Mouse (Mus musculus): ENCODE results near the gene Rhou.

Rhou gene

DNA sequence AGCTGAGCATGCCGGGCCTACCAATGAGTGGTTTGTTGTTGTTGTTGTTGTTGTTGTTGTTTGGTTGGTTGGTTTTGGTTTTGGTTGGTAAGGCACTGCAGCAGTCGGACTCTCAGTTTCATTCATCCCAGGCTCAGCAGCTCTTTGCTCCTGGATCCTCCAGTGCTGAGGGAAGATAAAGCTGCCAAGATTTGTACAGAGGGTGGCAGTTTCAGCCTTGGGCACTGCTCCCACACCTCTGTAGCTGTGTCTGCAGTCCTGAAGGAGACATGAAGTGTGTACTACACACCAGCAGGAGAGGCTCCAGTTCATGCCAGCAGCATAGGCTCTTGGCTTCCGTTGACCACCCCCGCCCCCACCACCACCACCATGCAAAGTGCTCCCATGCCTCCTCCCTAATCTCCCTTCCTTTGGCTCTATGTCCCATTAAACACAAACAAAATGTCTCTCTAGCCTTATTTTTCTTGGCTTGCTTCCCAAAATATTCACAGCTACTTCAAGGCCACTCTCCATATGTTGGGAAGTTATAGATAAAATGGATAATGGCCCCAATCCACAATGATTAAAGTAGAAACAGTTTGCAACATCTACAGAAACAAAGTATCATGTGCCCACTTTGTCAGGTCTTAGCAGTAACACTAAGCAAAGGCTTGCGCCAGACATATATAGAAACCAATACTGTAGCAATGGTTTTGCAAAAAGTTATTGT, 2.2 kb upstream of the Rhou start:
- ATAC-seq (ENCODE audit: low TSS enrichment) = no peak

DNA sequence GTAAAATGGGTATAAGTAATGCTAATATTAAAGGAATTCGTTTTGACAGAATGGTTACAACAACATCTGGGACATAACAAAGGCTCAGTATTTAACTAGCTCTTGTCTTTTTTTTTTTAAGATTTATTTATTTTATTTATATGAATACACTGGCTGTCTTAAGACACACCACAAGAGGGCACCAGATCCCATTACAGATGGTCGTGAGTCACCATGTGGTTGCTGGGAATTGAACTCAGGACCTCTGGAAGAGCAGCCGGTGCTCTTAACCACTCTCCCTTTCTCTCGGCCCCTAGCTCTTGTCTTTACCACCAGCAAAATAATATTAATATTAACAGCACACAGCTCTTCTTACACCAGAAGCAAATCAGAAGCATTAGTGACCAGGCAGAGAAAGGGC, 1.1 kb upstream of the Rhou start:
- ATAC-seq (ENCODE audit: low TSS enrichment) = no peak

DNA sequence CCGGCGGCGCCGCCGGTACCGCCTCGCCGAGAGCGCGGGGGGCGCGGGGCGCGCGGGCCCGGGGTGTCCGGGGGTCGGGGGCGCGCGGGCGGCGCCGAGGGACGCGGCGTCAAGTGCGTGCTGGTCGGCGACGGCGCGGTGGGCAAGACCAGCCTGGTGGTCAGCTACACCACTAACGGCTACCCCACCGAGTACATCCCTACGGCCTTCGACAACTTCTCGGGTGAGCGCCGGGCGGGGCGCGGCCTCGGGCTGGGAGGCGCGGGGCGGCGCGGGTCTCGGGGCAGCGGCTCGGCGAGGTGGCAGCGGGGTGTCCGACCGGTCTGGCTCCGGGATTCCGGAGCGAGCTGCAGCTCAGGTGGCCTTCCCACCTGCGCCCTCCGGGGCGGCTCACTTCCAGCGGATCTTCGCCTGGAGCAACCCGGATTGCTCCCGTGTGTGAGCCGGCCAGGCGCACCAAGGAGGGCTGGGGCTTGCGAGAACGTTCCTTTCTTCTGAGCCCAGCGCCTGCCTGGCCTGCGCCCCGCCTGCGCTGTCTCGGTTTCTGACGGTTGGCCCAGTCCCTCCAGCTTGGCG, 353 bp downstream of the Rhou start:
- ATAC-seq (ENCODE audit: low TSS enrichment) = peak; percentile 54

DNA sequence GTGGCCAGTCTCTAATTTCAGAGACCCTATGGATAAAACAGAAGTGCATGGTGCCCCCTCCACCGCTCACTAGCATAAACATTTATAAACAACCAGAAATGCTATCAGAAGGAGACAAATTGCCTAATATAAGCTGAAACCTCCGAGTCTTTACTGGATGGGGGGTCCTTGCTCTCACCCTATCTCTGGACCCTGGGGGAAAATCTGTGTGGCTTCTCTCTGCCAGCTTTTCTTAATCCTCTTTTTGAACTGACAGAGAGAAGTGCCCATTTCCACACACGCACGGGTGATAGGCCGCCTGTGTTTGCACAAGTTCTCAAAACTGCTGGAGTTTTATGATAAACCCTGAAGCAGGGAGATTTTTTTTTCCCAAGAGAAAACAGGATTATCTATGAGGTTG, 1.0 kb downstream of the Rhou start:
- ATAC-seq (ENCODE audit: low TSS enrichment) = no peak

DNA sequence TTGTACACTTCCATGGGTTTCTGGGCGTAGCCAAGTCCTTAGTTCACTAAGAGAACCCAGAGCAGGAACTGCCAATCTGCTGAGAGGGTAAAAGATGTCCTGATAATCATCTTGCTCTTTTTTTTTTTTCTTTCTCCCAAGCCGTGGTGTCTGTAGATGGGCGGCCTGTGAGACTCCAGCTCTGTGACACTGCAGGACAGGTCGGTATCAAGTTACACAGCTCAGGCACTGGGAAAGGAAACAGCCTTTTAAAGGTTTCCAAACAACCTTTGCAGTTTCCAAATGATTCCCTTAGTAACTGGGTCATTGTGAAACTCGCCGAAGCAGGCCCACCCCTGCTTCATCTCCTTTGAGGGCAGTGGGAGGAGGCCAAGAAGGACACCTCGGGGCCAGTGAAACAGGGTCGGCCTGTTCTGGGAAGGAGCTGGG, 1.6 kb downstream of the Rhou start:
- peak; percentile 22; the same call in 1 of the 2 replicates for ATAC-seq (ENCODE audit: low TSS enrichment)

DNA sequence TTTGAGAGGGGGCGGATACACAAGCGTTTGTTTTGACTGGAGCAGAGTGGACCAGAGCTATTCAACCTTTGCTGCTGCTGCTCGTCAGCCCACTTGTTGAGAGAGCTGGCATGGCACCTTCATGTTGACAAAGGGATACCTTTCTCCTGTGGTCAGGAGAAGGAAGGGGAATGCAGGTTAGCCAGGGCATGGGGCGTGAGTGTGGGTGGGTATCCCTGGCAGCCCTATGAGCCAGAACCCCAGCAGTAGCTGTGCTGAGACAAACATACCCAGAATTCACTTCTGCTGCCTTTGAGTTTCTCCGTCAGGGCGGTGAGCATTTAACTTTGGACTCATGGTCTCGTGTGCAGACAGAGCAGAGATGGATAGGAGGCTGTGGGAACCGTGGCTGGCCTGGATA, 4.1 kb downstream of the Rhou start:
- no peak for ATAC-seq (ENCODE audit: low TSS enrichment)

DNA sequence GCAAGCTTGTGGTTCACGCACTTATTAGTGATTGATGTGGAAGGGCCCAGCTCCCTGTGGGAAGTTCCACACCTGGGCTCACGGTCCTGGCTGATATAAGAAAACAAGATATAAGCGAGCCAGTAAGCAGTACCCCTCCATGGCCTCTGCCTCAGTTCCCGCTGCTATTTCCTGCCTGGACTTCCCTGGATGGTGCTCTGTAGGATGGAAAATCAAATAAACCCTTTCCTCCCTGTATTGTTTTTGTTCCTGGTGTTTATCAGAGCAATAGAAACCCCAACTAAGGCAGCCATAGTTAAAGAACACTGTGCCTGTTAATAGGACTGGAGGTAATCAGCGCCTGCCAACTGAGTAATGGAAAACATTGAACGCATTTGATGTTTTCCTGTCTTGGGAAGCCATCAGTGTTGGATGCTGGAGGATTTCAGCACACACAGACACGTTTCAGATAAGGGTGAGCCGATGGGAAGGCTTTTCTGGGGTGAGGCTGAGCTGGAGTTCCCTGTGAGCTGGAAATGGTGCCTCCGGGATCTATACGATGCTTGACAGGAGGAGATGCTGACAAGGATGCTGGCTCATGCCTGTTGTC, 5.8 kb downstream of the Rhou start:
- ATAC-seq (ENCODE audit: low TSS enrichment) = no peak

DNA sequence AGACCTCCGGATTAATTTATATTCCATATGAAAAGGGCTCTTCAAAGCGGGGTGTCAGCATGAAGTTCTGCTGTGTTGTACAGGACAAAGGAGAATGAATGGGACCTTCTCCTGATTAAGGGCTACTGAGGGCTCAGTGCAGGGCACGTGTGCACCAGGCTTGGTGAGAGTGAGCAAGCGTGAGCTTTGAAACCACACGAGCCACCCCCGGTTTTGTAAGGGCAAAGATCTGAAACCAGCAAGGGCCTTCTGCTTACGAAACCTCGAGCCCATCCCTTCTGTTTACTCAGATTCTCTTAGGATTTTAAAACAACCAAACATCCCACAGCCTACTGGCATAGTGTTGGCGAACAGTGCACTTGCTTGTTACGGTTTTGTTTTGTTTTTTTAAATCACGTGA, 7.8 kb downstream of the Rhou start:
- ATAC-seq (ENCODE audit: low TSS enrichment) = no peak

DNA sequence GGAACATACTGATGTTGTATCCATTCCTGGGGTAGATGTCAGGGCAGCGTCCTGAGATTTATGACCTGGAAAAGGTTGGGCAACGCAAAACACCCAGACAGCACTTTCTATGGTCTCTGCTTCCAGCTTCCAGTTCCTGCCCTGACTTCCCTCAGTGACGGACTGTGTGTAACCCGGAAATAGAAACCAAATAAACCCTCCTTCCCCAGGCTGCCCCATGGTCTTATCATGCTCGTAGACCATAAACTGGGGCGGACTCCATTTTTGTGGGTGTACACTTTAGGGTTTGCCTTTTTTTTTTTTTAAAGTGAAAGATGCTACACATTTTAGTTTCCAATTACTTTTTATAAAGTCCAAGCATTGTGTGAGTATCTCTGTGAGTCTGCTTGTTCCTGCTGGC, 11.9 kb downstream of the Rhou start:
- no peak for ATAC-seq (ENCODE audit: low TSS enrichment)

DNA sequence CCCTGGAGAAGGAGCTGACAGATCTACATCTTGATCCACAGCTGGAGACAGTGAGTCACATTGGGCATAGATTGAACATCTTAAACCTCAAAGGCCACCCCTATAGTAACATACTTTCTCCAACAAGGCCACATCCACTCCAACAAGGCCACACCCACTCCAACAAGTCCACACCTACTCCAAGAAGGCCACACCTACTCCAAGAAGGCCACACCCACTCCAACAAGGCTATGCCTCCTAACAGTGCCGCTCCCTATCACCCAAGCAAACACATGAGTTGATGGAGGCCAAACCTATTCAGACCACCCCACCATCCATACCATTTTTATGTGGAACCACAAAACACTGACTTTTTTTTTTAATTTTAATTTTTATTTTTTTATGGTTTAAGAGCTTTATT, 13.1 kb downstream of the Rhou start:
- ATAC-seq (ENCODE audit: low TSS enrichment) = no peak

DNA sequence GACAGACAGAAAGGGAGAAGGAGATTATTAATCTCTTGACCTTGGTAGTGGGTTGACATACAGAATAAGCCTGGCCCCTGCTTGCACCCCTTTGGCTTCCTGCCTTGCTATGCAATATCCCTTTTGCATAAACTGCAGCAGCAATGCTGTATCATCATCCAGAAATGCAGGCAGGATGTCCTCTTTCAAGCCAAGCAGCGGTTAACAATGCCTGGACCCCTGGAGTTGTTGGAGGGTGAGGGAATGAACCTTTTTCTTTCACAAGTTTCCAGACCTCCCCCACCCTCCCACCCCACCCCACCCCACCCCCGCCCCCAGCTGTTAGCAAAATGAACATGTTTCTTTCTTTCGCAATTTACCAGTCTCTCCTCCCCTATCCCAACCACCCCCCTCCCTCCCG, 15.0 kb downstream of the Rhou start:
- ATAC-seq (ENCODE audit: low TSS enrichment) = no peak

DNA sequence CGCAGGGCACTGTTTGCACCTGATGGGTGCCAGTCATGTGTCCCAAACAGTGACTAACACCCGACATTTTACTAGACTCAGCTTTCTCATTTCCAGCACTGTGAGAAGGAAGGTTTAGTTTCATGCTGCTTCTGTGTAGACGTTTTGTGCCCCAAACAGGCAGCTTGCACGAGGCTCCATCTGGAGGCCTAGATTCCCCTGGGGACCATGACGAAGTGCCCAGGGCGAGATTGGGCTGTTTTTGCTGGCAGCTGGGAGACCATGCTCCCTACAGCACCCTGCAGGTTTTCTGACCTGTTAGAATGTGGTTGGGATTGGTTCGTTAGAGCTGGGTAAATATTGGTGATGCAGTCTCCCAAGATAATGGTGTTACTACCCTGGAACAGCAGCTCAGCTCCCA, 17.0 kb downstream of the Rhou start:
- ATAC-seq (ENCODE audit: low TSS enrichment) = no peak; the same call in 1 of the 2 replicates

DNA sequence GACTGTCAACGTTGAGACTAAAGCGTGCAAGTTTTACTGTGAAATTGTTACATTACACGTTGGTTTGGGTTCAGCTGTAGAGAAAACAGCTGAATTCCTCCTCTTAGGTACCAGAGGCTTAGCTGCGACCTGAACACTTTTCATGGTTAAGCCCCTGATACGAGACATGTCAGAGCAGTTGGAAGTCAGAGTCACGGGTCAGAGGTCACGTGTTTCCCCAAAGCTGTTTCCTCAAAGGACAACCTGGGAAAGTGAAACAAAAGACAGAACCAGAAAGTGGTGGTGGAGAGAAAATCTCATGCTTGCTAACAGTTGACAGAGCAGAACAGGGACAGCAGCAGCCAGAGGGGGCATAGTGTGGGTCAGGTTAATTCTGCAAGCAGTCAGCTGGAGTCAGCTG, 17.7 kb downstream of the Rhou start:
- ATAC-seq (ENCODE audit: low TSS enrichment) = no peak

DNA sequence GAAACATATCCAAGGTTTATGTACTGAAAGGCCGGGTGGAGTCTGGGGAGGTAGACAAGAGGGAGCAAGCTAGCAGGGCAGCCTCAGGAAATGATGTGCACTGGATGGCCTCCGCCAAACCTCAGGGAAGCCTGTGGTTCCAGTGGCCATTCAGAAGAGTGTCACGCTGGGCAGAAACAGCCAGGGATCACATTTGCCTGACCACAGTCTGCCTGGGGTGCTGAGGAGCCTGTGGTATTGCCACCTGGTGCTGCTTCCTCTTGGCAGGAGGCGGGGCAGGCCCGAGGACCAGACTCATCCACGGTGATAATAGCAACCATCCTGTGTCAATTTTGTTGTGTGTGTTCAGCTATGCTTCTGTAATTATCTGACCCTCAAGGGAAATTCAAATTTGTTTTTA, 18.9 kb downstream of the Rhou start:
- ATAC-seq (ENCODE audit: low TSS enrichment) = no peak

DNA sequence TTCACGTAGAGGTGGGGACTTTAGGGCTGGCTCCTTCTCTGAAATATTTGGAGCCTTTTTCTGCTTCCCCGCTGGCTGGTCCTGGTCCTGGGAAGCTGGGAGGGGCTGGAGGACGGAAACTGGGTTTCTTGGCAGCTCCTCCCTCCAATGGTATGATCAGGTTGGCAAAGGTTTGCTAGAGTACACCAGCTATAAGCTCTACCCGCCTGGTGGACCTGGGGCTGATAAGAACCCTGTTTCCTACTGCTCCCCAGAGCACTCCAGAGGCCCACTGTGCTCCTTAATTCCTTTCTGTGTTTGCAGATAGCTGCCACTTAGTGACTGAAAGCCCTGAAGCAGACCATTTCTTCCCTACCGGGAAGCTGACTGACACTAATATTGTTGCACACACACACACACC, 21.9 kb downstream of the Rhou start:
- no peak for ATAC-seq (ENCODE audit: low TSS enrichment)

DNA sequence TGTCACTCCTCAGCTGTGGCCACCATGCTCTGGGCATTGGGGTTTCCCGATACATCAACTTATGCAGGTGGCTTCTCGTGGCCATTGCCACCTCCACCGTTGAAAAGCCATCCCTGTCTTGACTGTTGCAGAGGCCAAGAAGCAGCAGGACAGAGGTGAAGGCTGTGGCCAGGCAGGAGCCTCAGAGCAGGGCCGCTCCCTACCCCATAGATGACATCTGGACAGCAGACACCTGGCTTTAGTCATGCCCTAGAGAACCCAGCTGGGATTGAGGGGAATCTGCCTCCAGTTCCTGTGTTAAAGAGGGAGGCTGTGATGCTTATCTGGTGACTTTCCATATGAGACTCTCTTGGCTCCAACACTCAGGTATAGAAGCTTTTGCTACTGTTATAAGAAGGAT, 24.7 kb downstream of the Rhou start:
- ATAC-seq (ENCODE audit: low TSS enrichment) = no peak

DNA sequence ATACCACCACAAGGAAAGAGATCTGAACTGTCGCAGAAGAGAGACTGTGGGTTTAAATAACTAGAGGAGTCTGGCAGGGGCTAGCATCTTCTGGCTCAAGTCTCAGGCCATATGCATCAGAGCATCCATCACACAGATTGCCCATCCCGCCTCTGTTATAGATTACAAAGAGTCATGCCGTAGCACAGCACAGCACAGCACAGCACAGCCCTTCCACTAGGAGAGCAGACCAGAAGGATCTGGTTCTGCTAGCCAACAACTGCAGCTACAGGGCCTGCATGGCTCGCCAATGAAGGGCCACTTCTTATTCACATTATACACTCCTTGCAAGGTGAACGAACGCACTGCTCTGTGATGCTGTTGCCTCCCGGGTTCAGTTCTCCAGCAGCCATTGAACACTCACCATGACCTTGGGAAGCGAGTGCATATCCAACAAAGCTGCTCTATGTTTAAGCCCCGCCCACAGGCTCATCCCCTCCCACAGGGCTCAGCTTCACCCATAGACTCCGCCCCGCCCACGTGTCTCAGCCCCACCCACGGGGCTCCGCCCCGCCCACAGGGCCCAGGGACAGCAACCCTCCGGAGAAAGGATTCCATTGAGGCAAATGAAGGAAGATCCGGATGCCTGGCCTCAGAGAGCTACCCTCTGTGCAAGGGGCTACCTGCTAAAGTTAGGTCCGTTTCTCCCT, 28.5 kb downstream of the Rhou start:
- no peak for ATAC-seq (ENCODE audit: low TSS enrichment)

DNA sequence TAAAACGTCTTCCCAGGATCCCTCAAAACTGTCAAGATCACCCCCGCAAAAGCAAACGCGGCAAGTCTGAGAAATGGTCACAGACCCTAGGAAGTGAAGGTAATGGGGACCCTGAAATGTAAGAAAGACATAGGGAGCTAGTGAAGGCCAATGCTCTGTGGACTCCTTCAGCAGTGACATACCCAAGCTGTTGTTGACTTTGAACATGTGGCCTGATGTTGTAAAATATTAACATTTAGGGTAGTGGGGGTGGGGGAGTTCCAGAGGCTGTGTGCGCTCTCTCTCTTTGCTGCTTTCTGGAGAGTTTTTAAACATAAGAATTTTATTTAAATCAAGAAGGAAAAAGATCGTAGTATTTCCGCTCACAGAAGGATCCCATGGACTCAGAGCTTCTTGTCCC, 29.6 kb downstream of the Rhou start:
- ATAC-seq (ENCODE audit: low TSS enrichment) = no peak

DNA sequence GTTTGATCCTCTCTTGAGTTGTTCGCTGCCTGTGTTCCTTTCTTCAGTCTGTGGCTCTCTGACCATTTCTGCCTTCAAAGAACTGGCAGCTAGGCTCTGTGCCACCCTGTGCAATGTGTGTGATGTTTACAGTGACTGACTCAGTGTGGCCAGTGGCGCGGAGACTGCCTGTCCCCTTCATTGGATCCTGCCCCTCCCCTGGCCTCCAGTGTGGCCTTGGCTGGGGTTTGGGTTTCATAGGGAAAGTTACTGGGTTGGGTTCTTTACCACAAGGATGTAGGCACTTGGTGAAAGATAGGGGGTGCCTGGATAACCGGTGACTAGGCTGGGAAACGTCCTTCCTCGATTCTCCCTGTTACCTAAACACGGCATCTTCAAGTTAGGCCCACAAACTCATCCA, 31.1 kb downstream of the Rhou start:
- no peak for ATAC-seq (ENCODE audit: low TSS enrichment)

DNA sequence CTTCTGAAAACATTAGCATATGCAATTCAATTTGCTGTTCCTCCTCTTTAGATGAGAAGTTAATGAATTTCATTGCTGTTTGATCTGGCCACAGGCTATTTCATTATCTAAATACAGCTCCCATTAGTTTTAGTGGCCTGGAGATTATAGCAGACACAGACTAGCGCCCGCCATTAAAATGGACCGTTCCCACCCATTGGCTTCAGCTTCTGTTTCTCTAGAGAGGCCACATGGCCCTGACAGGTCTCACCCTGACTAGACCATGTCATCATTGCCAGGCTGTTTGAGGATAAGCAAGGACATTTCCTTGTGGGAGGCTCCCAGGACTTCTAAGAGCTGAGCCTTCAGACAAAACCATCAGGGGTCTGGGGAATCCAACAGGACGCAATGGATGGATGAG, 31.7 kb downstream of the Rhou start:
- no peak for ATAC-seq (ENCODE audit: low TSS enrichment)

DNA sequence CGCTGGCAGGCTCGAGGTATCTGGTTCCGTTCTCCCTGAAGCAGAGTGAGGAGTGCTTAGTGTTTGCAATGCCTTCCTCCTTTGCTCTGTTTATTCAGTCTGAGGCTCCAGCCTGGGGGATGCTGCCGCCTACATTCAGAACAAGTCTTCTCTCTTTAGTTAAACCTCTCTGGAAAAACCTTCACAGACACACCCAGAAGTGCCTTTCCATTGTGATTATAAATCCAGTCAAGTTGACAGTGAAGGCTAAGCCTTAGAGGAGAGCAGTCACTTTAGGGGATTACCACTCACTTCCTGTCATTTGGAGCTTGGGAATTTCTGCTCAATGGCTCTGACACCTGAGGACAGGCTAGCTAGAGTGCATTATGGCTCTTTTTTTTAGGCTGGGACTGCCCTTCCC, 34.1 kb downstream of the Rhou start:
- ATAC-seq (ENCODE audit: low TSS enrichment) = peak; percentile 67

DNA sequence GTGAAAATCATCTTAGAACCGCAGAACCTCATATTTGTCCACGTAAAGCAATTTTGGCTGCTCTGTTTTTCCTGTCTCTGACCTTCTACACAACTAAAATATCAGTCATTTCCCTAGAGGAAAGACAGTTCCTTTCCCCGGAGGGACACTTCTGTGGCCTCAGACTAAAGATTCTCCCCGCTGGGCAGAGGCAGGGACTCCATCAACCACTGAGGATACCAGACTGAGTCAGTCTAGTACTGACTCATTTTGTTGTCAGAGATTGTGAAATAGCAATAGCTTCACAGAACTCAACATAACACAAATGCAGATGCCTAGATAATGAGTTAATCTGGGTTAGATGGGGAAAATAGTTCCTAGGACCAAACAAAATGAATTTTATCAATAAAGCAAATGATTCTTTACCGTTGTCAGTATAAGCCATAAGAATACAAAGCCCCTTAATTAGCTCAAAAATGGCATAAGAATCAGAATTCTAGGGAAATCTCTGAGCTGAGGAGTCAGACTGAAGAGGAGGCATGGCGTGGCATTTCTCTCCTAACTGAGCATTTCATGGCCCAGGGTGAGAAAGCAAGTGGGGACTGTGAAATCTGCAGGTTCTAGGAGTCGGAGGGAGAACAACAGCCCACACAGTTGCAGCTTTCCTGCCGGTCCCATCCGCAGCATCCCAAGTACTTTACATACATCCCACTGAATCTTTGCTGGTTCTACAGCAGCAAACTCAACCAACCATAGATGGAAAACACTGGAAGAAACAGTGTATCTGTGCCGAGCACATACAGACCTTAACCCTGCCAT, 38.6 kb downstream of the Rhou start:
- ATAC-seq (ENCODE audit: low TSS enrichment) = peak; percentile 55; the same call in 1 of the 2 replicates

Measured in frontal cortex, adult (tissue).